In the genomic region with DNA sequence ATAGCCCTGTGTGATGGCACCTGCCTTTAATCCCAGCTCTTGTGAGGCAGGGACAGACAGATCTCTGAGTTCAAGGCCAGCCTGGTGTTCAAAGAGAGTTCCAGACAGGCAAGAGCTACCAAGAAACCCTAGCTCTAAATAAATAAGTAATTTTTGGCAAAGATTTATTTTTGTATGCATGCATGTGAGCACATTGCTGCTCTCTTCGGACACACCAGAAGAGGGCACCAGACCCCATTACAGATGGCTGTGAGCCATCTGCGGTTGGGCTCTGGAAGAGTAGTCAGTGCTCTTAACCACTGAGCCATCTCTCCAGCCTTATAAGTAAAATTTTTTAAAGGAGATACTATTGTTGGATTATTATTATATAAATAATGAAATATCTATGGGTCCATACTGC, we compare ENCODE assay signal across 14 mouse cellular contexts. TPM values are rescaled to one million over a fixed set of nuclear protein-coding genes. Genes with fewer than 3 reads are reported as not detected.
DNase-seq lines count a peak whose midpoint lies in the region; ATAC-seq and TF ChIP-seq lines count a peak whose summit lies in the region.
"Had no signal": no experiment of that assay in that cellular context is flagged by ENCODE, and none has a peak within 500 bp of the region (broad histone marks: within the 10 kb centered on the region; RNA-seq: fewer than 3 reads in every experiment).

No protein-coding gene starts in this region.

- no peak overlapping the region for H3K4me3 ChIP-seq in kidney, embryonic 15.5 days (replicated peaks)
- H3K4me3 ChIP-seq in midbrain, postnatal 0 days (ENCODE audit: low read depth, low read length), result no peak overlapping the region
- H3K4me3 ChIP-seq in midbrain, embryonic 13.5 days (replicated peaks), result no peak overlapping the region
- no peak overlapping the region for H3K4me3 ChIP-seq in stomach, postnatal 0 days (ENCODE audit: low read depth, low read length)
- H3K4me3 ChIP-seq in hindbrain, embryonic 11.5 days (ENCODE audit: low read depth, low read length), result no peak overlapping the region
- H3K4me3 ChIP-seq: forebrain, embryonic 10.5 days; midbrain, embryonic 10.5 days had no signal

- peak; percentile 8 for DNase-seq in kidney, adult 18-20 months
- DNase-seq in midbrain, postnatal 0 days (ENCODE audit: low spot score), result no peak
- DNase-seq in adrenal gland, postnatal 25 days, result peak; percentile 23
- no peak for DNase-seq in stomach, postnatal 0 days (ENCODE audit: low spot score)
- no peak for DNase-seq in hindbrain, embryonic 11.5 days (ENCODE audit: low spot score)
- no peak for DNase-seq in left cerebral cortex, postnatal 25 days (ENCODE audit: low spot score in 2 of 2)
- DNase-seq: cerebellum, adult 11-12 months; spleen, adult 18-20 months had no signal

- no peak overlapping the region for H3K27ac ChIP-seq in kidney, embryonic 15.5 days
- H3K27ac ChIP-seq in midbrain, postnatal 0 days (ENCODE audit: low read depth, low read length), result no peak overlapping the region
- H3K27ac ChIP-seq in midbrain, embryonic 13.5 days, result no peak overlapping the region
- no peak overlapping the region for H3K27ac ChIP-seq in stomach, postnatal 0 days (replicated peaks)
- no peak overlapping the region for H3K27ac ChIP-seq in hindbrain, embryonic 11.5 days (ENCODE audit: low read depth, low read length)
- H3K27ac ChIP-seq: forebrain, embryonic 10.5 days; midbrain, embryonic 10.5 days had no signal

- H3K36me3 ChIP-seq in kidney, embryonic 15.5 days, result peaks cover 26% of the 10 kb centered on the region
- peaks cover 6% of the 10 kb centered on the region; the same call in 1 of the 2 replicates for H3K36me3 ChIP-seq in midbrain, postnatal 0 days (ENCODE audit: insufficient read depth, low read length)
- H3K36me3 ChIP-seq in midbrain, embryonic 13.5 days, result peaks cover 23% of the 10 kb centered on the region
- H3K36me3 ChIP-seq in stomach, postnatal 0 days (ENCODE audit: control insufficient read depth, insufficient read depth, low read length), result peaks cover 2% of the 10 kb centered on the region
- peaks cover 3% of the 10 kb centered on the region; the same call in 1 of the 2 replicates for H3K36me3 ChIP-seq in hindbrain, embryonic 11.5 days (ENCODE audit: control insufficient read depth, insufficient read depth, low read length)

- no peaks in the 10 kb centered on the region for H3K27me3 ChIP-seq in kidney, embryonic 15.5 days
- no peaks in the 10 kb centered on the region for H3K27me3 ChIP-seq in midbrain, postnatal 0 days (ENCODE audit: insufficient read depth, low read length)
- no peaks in the 10 kb centered on the region for H3K27me3 ChIP-seq in midbrain, embryonic 13.5 days
- H3K27me3 ChIP-seq in stomach, postnatal 0 days (ENCODE audit: control insufficient read depth, insufficient read depth, low read length), result no peaks in the 10 kb centered on the region
- H3K27me3 ChIP-seq in hindbrain, embryonic 11.5 days (ENCODE audit: control insufficient read depth, insufficient read depth, low read length), result no peaks in the 10 kb centered on the region

- no peak overlapping the region for H3K9ac ChIP-seq in kidney, embryonic 15.5 days
- H3K9ac ChIP-seq in midbrain, postnatal 0 days (replicated peaks; ENCODE audit: low read length, poor library complexity, severe bottlenecking), result no peak overlapping the region
- no peak overlapping the region for H3K9ac ChIP-seq in midbrain, embryonic 13.5 days (replicated peaks)
- H3K9ac ChIP-seq in stomach, postnatal 0 days (ENCODE audit: low read length), result no peak overlapping the region
- no peak overlapping the region for H3K9ac ChIP-seq in hindbrain, embryonic 11.5 days (ENCODE audit: low read depth, low read length)

- no peaks in the 10 kb centered on the region for H3K4me1 ChIP-seq in kidney, embryonic 15.5 days
- H3K4me1 ChIP-seq in midbrain, postnatal 0 days (ENCODE audit: insufficient read depth, low read length), result no peaks in the 10 kb centered on the region
- H3K4me1 ChIP-seq in midbrain, embryonic 13.5 days (replicated peaks), result no peaks in the 10 kb centered on the region
- H3K4me1 ChIP-seq in stomach, postnatal 0 days (replicated peaks; ENCODE audit: control insufficient read depth, insufficient read depth), result no peaks in the 10 kb centered on the region
- no peaks in the 10 kb centered on the region for H3K4me1 ChIP-seq in hindbrain, embryonic 11.5 days (replicated peaks; ENCODE audit: control insufficient read depth, insufficient read depth, low read length)
- H3K4me1 ChIP-seq: forebrain, embryonic 10.5 days; midbrain, embryonic 10.5 days had no signal

- no peak overlapping the region for H3K4me2 ChIP-seq in kidney, embryonic 15.5 days
- H3K4me2 ChIP-seq in midbrain, postnatal 0 days (ENCODE audit: low read depth, low read length, poor library complexity, severe bottlenecking), result no peak overlapping the region
- H3K4me2 ChIP-seq in midbrain, embryonic 13.5 days (replicated peaks), result no peak overlapping the region
- no peak overlapping the region for H3K4me2 ChIP-seq in stomach, postnatal 0 days (replicated peaks; ENCODE audit: low read depth)
- no peak overlapping the region for H3K4me2 ChIP-seq in hindbrain, embryonic 11.5 days (replicated peaks; ENCODE audit: low read depth, low read length)

- peak; percentile 46 for TF ChIP-seq CTCF in midbrain, postnatal 0 days (IDR thresholded peaks at IDR 0.05)
- TF ChIP-seq CTCF in stomach, postnatal 0 days (IDR thresholded peaks at IDR 0.05; ENCODE audit: low read depth), result peak; percentile 55

- no peaks in the 10 kb centered on the region for H3K9me3 ChIP-seq in kidney, embryonic 15.5 days (replicated peaks)
- no peaks in the 10 kb centered on the region for H3K9me3 ChIP-seq in midbrain, postnatal 0 days (ENCODE audit: low read length)
- no peaks in the 10 kb centered on the region for H3K9me3 ChIP-seq in midbrain, embryonic 13.5 days
- no peaks in the 10 kb centered on the region for H3K9me3 ChIP-seq in stomach, postnatal 0 days (ENCODE audit: control insufficient read depth, low read length)
- H3K9me3 ChIP-seq in hindbrain, embryonic 11.5 days (ENCODE audit: control insufficient read depth, low read length), result no peaks in the 10 kb centered on the region
- H3K9me3 ChIP-seq: forebrain, embryonic 10.5 days; midbrain, embryonic 10.5 days had no signal

- WGBS in kidney, embryonic 15.5 days, result 83% methylated on average over 2 of the region's 2 CpGs
- 93% methylated on average over 2 of the region's 2 CpGs for WGBS in midbrain, postnatal 0 days
- 95% methylated on average over 2 of the region's 2 CpGs for WGBS in midbrain, embryonic 13.5 days
- 94% methylated on average over 2 of the region's 2 CpGs for WGBS in stomach, postnatal 0 days
- WGBS in hindbrain, embryonic 11.5 days, result 89% methylated on average over 2 of the region's 2 CpGs

- no peak for TF ChIP-seq EP300 in stomach, postnatal 0 days (optimal IDR thresholded peaks at IDR 0.05)

- no peak for ATAC-seq in kidney, embryonic 15.5 days (replicated peaks; ENCODE audit: low FRiP score)
- ATAC-seq in midbrain, postnatal 0 days (ENCODE audit: low FRiP score), result no peak
- ATAC-seq in midbrain, embryonic 13.5 days, result no peak
- ATAC-seq in stomach, postnatal 0 days (ENCODE audit: low FRiP score, low TSS enrichment), result no peak
- ATAC-seq in hindbrain, embryonic 11.5 days (ENCODE audit: low FRiP score), result no peak
- ATAC-seq: hindbrain, embryonic 16.5 days had no signal

- intact Hi-C loops in left cerebral cortex, postnatal 25 days (cut with DNase I), result no loop called here

RNA-seq across cellular contexts. Expression of gene Sptlc2, which starts 40.6 kb away (rescaled TPM):
- 75.4 and 78.5 TPM in 2 replicates for polyA plus RNA-seq in kidney, embryonic 15.5 days (2015; fragmentation: Nextera tagmentation; extraction: Ambion mirVana)
- total RNA-seq in midbrain, postnatal 0 days (2014; rRNA removed), result 41.5 and 49.8 TPM in 2 replicates
- 86.6 and 99.6 TPM in 2 replicates for polyA plus RNA-seq in midbrain, postnatal 0 days (2015; fragmentation: Nextera tagmentation; extraction: Ambion mirVana)
- polyA plus RNA-seq in midbrain, embryonic 13.5 days (2015; fragmentation: Nextera tagmentation; extraction: Ambion mirVana), result 55.5 and 59.9 TPM in 2 replicates
- total RNA-seq in adrenal gland, postnatal 25 days (2021), result 214 and 293 TPM in 2 replicates
- polyA plus RNA-seq in stomach, postnatal 0 days (2015; fragmentation: Nextera tagmentation; extraction: Ambion mirVana), result 201 and 204 TPM in 2 replicates
- 62.4 and 63.7 TPM in 2 replicates for polyA plus RNA-seq in hindbrain, embryonic 11.5 days (2014; fragmentation: Nextera tagmentation; extraction: Ambion mirVana)
- total RNA-seq in left cerebral cortex, postnatal 25 days (2021), result 10 to 100 TPM; 35.3 to 37.9 TPM

RNA-seq across cellular contexts. Expression of gene Ism2, which starts 48.0 kb away (rescaled TPM):
- 0.98 and 1.1 TPM in 2 replicates for polyA plus RNA-seq in kidney, embryonic 15.5 days (2015; fragmentation: Nextera tagmentation; extraction: Ambion mirVana)
- total RNA-seq in midbrain, postnatal 0 days (2014; rRNA removed), result 1.3 and 4.0 TPM in 2 replicates
- polyA plus RNA-seq in midbrain, postnatal 0 days (2015; fragmentation: Nextera tagmentation; extraction: Ambion mirVana), result 1.3 and 1.6 TPM in 2 replicates
- 0.79 and 0.93 TPM in 2 replicates for polyA plus RNA-seq in midbrain, embryonic 13.5 days (2015; fragmentation: Nextera tagmentation; extraction: Ambion mirVana)
- not detected in 2 replicates for total RNA-seq in adrenal gland, postnatal 25 days (2021)
- 0.28 and 0.34 TPM in 2 replicates for polyA plus RNA-seq in stomach, postnatal 0 days (2015; fragmentation: Nextera tagmentation; extraction: Ambion mirVana)
- polyA plus RNA-seq in hindbrain, embryonic 11.5 days (2014; fragmentation: Nextera tagmentation; extraction: Ambion mirVana), result 0.63 and 0.99 TPM in 2 replicates
- total RNA-seq in left cerebral cortex, postnatal 25 days (2021), result under 1 TPM; 0.18 to 0.43 TPM
- total RNA-seq: gastrocnemius, adult 8-10 months had no signal

Comparison
In these comparisons a context has a peak if more than half of its experiments do, and no peak if none do; other contexts are left out.
1. DNase-seq: peak in kidney, adult 18-20 months (single experiment) and adrenal gland, postnatal 25 days (single experiment); none in midbrain, postnatal 0 days (single experiment), stomach, postnatal 0 days (single experiment), hindbrain, embryonic 11.5 days (single experiment) and left cerebral cortex, postnatal 25 days (0 of 2).